Mouse (Mus musculus): ENCODE data around the gene Dock4.

The Dock4 gene

DNA sequence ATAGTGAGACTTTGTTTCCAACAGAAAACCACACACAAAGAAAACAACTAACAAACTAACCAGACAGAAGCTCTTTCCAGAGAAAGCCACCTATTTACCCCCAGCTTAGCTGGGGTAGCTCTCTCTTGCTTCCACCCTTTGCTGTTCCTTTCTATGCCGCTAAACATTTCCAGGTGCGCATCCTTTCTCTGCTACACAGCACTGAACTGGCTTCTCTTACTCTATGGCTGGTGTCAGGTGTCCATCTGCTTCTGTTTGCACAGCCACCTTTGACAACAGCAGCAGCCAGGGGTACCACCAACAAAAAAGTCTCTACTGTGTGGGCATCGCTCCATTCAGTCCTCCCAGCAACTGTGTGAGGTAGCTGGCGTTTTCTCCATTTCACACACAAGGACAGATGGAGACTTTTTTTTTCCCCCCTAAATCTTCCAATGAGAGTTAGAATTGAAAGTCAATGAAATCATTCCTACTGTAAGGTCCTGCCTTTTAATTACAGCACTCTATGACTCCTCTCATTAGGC, 122.7 kb downstream of the Dock4 start:
- in situ Hi-C loops (cut with MboI, MseI), result loop anchor here (10.0 kb wide), 1 partner anchor 824 kb away; no protein-coding TSS in a partner anchor

DNA sequence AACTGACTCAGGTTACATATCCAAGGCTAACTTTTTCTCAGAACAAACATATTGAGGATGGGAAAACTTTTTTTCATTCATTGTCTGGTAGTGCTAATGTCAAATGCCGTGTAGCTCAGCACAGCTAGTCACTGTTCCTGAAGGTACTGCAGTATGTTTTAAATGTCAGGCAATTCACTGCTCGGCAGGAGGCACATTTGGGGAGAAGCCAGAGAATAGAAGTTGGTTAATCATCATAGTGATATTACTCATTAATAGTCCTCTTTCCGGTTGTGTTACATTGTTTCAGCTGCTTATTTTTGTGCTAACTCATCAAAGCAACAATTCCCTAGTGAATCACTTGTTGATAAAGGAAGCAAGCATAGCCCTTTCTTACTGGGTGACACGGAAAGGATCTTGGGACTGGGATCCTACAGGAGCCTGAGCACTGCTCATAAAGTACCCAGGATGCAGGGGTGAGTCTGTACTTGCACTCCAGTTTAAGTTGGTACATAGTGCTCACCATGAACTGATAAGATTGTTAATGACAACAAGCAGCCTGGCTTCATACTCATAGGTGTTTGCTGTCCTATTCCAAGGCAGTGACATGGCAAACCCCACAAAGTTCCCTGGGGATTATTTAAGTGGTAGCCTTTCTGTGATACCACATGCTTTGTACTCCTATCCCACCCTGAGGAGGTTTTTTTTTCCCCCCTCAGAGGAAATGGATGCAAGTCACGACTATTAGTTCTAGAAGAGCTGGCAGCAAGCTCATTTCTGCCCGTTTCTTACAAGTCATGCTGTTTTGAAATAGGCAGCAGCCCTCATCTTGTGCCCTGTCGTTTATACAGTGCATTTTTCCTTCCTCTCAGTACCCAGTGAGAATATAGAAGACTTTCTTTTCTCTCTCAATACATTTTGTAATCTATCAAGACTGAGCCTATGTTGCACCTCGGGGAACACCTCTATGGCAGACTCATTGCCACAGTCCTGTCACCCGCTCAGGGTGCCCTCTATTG, 123.5 kb downstream of the Dock4 start:
- in situ Hi-C loops (cut with MboI, MseI), result loop anchor here (10.0 kb wide), 1 partner anchor 824 kb away; no protein-coding TSS in a partner anchor

DNA sequence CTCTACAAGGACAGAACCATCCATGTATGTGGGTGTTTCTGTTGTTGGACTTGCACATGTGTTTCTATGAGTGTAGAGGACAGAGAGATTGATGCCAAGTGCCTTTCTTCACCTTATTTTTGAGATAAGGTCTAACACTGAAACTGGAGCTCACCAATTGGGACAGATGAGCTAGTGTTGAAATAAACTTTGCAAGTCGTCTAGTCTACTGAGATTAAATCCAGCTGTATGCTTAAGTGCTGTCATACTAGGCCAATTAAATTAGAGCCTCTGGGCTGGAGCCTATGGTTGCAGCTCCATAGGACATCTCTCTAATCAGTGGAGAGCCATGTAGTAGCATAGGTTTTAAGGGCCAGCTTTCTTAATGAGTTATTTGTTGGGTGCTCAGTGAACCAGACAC, 124.5 kb downstream of the Dock4 start:
- in situ Hi-C loops (cut with MboI, MseI), result no loop called here

DNA sequence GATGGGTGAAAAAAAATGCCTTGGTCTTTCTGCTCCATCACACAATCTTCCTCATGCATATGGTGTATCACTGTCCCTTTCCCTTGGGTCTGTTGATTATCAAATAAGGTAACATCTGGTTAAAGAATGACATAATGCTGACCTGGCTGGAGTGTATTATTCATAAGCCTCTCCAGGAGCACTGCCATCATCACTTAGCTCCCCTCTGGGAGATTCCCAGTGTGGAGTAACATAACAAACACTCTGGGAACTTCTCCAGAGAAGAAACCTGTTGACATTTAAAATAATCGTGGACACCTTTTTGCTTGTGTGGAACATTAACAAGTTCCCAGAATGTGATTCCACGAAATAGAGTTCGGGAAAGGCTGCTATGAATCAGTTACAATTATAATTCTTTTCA, 128.3 kb downstream of the Dock4 start:
- in situ Hi-C loops (cut with MboI, MseI), result no loop called here

DNA sequence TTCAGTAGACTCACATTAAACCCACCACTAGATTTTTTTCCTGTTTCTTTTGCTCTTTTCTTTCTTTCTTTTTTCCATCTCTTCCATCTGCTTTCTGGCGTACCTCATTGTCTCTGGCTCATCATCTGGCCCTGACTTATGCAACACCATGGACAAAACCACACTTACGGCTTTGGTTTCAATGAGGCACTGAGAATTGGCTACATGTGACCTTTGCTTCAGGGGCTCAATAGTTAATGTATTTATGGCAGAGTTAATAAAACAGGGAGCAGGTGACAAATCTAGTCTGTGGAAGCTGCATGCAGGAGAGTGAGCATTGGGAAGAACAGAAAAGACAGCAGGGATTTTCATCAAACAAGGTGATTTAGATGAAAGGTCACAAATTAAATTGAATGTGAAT, 131.0 kb downstream of the Dock4 start:
- in situ Hi-C loops (cut with MboI, MseI), result no loop called here

DNA sequence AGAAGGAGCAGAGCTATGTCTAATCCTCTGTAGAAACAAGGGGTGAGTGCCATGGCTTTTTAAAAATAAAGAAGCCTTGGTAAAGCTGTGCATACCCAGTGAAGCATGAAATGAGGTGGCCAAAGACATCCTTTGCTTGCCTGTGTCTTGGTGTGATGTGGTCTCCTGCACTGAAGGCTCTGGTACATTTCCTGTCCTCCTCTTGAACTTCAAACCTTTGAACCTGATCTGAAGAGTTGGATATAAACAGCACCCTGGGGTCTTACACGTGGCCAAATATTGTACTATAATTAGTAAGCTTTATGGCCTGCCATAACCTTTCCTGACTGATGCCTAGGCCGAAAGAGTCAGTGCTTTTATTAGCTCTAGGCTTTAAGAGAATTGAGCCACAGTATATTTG, 134.6 kb downstream of the Dock4 start:
- in situ Hi-C loops (cut with MboI, MseI), result no loop called here

DNA sequence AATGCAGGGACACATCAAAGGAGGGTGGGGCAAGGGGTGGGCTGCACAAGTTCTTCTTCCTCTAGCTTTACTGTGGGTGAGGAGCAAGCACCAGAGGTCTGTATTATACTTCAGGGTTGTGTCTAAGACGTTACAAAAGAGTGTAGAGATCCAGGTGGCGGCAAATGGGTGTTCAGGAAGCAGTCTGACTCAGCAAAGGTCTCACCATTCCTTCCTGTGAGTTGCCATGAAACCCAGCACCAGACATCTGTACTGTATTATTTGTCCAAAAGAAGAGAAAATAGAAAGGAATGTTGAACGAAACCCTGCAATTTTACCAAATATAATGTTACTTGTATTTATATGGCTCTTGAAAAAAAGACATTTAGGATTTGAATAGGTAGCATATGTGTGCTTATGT, 135.3 kb downstream of the Dock4 start:
- in situ Hi-C loops (cut with MboI, MseI), result no loop called here

DNA sequence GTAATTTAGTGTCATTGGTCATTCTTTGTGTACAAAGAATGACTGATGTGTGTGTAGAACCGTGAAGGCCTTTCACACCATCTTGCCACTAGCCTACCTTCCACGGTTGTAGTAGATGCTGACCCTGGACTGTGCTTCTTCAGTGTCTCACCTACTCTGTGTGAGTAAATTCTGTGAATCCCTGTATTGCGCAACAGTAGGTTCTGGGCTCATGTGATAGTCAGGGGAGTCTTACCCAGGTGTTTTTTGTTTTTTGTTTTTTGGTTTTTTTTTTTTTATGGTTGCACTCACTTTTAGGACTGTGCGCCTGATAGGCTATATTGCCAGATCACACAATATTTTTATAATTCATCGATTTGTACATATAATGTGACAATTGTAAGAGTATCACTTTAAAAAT, 136.3 kb downstream of the Dock4 start:
- in situ Hi-C loops (cut with MboI, MseI), result no loop called here

DNA sequence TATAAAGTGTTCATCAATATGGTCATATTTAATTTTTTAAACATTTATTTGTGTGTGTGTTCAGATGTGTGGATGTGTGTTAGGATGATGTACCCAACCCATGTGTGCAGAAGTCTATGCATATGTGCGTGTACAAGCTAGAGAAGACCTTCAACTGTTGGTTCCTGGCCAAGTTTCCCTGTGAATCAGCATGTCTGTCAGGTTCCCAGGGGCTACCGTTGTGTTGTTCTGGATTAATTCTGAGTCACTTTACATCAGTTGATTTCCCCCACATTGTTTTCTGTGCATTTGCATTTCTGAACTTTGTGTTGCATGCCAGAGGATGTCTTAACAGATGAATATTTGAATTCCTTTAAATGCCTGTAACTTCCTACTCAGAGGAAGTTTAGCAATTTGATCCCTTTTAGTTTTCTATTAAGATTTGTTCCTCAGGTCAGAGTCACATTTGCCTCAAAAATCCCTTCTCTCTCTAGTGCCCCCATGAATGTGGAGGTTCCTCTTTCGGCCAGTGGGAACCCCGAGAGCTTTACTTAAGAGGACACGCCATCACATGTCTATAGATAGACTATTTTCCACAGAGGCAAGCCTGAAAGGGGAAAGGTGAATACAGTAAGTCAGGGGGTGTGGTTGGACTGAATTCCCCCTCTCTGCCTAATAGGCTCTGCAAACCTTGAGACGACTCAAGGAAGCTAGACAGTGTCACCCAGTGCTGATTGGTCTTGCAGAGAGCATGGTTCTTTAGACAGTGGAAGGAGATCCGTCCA, 139.0 kb downstream of the Dock4 start:
- in situ Hi-C loops (cut with MboI, MseI), result no loop called here

DNA sequence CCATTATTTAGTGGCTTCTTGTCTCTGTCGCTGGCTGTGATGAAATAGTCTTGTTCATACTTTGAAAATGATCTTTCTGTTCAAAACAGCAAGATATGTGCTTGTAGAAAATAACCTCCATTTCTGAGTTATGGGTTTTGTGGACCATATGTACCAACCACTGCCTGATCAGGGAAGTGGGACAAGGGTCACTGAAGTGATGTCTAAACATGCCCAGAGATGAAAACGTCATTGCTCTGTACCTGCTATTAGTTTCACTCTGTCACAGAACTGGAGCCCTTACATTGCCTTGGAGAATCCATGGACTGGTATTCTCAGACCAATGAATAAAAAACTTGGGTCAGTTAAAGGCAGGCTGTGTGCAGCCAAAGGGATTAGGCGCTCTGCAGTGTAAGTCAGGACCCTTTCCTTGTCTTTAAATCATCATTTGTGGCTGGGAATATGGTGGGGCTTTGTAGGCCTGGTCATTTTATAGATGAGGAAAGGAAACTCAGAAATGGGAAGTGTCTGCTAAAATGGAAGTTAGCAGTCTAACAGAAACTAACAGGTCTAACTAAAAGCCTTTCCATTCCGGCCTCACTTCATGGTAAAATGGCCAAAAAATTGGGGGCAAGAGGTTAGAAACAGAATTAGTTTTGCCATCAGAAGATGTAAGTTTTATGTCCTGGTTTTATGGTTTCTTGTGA, 139.8 kb downstream of the Dock4 start:
- in situ Hi-C loops (cut with MboI, MseI), result no loop called here

DNA sequence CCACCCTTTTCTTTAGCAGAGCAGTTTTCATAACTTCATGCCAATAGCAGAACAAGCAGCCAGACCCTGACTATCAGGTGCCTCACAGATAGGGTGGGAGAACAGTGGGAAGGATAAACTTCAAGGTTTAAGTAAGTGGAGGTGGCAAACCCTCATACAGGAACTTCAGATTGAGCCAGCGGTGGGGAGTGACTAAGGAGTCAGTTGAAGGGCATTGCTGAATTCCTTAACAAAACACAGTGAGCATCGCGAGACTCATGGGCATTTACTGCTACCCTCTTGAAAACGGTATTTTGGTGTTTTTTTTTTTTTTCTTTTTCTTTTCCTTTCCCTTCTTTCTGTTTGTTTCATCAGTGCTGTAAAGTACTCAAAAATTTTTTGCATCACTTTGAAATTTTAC, 148.4 kb downstream of the Dock4 start:
- in situ Hi-C loops (cut with MboI, MseI), result no loop called here

DNA sequence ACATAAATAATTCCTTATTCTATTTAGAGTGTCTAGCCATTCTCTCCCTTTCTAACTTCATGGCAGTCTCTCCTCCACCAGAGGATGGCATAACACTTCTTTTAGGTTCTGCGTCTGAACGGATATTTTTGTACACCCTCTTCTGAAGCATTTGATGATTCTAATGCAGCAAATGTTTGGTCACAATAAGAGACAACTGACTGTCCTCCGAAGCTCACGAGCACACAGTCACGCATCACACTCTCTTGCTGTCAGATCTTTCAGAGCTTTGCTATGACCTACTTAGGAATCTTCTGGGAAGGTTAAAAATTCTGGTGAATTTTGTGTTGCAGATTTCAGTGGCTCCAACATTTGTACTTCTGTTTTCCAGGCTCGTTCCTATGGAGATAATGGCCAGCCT, 149.7 kb downstream of the Dock4 start:
- in situ Hi-C loops (cut with MboI, MseI), result no loop called here

DNA sequence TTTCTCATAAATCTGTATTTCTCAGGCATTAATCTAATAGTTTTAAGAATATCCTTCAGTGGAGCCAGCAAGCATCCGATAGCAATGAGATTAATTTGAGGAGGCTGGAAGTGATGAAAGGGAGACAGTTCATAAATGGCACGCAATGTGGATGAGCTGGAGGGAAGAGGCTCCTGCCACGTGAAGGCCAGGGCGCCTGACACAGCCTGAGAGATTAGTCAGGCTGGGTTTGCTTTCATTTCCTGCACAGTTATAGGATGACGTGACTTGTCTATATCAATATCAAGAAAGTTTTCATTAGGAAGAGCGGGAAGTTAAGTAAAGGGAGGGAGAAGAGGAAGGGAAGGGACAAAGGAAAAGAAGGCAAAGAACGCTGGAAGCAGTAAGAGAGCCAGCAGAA, 150.3 kb downstream of the Dock4 start:
- in situ Hi-C loops (cut with MboI, MseI), result no loop called here

DNA sequence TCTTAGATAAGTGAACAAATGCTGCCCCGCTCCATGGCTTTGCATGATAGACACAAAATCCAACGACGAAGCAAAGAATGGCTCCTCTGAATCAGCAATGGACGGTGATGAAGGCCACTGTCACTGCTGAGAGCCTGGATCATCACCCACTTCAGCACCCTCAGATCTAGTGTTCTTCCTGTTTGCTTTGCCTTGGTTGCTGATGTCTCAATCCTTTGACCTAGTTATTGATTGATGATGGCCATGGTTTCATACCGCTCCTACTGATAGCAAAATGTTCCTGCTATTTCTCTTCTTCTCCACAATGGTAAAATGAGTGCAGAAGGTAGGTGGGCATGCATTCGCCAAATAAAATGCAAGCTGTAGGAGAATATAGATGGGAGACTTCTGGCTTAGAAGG, 150.7 kb downstream of the Dock4 start:
- in situ Hi-C loops (cut with MboI, MseI), result no loop called here

DNA sequence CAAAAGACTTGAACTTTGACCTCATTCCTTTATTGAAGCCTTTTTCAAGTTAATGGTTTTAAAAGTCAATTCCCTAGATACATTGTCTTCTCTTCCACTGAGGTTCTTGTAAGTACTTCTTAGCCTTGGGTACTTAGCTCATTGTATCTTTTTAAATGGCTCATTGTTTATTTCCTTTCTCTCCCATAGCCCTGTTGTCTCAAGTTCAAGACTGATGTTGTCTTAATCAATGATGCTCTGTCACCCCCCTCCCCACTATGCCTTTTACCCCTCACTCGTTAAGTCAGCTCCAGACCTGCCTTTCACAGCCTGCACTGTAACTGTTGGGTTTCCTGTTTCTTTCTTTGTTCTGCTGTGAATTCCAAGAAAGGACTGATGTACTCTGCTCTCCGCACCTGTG, 154.2 kb downstream of the Dock4 start:
- in situ Hi-C loops (cut with MboI, MseI), result no loop called here

DNA sequence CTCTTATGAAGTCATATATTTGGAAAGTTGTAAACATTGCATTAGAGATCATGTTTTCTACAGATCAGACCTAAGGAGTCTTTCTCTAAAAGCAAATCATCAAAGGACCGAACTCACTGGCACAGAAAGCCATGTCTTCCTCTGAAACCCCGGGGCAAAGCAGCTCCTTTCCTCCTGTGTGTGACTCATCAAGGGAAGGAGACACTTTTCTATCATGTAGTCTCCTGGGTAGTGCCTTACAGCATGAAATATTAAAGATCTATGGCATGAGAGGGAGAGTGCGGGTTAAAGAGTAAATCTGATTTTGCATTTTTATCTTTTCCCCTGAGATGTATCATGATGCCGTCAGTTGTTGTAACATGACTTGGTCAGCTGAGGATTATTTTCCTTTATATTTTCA, 159.8 kb downstream of the Dock4 start:
- in situ Hi-C loops (cut with MboI, MseI), result no loop called here

DNA sequence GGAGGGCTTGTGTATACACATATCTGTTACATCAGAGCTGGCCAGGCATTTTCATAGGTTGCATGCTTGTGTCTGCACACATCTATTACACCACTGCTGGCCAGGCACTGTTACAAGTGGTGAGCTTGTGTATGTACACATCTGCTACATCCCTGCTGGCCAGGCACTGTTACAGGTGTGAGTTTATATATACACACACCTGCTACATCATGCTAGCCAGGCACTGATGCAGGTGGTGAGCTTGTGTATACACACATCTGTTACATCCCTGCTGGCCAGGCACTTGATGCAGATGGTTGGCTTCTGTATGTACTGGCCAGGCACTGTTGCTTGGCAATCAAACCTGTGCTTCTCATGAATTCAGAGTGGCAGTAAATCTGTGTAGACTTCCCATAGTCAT, 177.2 kb downstream of the Dock4 start:
- in situ Hi-C loops (cut with MboI, MseI), result loop anchor here (10.0 kb wide), 1 partner anchor 1412 kb away; no protein-coding TSS in a partner anchor

DNA sequence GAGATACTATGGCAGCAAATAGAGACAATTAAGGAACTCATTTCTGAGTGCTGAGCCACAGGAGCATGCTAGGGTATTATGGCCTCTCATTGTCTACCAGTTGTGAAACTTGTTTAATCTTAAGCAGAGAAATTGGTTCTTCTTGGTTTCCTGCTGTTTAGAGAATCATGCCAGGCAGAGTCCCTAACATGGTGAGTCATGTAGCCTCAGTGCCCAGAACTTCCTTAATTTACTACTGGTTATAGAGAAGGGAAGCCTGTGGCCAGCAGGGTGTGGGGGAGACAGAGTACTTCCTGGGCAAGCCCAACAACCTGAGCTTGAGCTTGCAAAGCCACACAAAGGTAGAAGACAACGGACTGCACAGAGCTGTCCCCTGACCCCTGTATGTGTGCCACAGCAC, 180.8 kb downstream of the Dock4 start:
- in situ Hi-C loops (cut with MboI, MseI), result loop anchor here (10.0 kb wide), 1 partner anchor 1408 kb away; no protein-coding TSS in a partner anchor

DNA sequence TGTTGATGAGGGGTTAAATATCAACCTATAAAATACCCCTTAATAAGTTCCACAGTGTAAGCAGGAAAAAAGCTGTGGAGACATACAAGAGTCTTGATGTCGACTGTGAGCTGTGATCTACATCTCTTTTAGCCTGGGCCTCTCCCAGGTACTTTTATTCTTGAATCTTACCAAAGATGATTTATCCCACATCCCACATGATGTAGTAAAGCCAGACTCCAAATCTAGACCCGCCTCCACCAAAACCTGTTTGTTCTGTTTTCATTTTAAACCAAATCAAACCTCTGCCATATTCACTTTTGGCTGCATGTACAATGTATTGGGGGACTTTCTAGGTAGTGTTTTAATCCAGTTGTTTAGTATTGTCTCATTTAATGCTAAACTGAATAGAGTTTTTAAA, 187.5 kb downstream of the Dock4 start:
- in situ Hi-C loops (cut with MboI, MseI), result no loop called here

DNA sequence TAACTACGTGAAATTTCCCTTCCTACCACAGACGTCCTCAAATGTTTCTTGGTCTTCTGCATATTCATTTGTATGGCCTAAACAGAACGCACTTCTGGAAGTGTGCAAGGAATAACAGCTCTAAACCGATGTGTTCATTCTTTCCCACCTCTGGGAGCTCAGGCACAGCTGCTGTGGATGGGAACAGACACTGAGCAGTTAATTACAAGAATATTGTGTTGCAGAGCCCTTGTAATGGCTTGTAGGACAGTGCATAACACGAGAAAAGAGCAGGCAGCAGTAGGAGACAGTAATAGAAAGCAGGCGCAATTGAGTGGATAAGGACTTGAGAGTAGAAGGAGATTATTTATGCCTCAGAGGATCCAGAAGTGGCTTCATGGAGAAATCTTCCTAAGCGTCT, 188.4 kb downstream of the Dock4 start:
- in situ Hi-C loops (cut with MboI, MseI), result no loop called here

DNA sequence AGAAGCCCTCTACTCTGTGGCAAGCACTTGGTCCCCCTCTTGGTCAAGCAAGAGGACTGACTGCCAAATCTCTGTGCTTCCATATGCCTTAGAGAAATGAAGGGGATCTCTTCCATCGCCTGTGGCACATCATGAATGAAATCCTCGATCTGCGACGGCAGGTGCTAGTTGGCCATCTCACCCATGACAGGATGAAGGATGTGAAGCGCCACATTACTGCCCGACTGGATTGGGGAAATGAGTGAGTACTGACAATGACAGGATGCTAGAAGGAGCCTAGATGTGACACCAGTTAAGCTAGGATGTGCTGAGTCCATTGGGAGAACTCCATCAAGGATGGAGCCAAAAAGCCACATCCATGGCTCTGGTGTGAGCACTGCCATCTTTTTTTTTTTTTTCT, 190.2 kb downstream of the Dock4 start:
- in situ Hi-C loops (cut with MboI, MseI), result no loop called here

DNA sequence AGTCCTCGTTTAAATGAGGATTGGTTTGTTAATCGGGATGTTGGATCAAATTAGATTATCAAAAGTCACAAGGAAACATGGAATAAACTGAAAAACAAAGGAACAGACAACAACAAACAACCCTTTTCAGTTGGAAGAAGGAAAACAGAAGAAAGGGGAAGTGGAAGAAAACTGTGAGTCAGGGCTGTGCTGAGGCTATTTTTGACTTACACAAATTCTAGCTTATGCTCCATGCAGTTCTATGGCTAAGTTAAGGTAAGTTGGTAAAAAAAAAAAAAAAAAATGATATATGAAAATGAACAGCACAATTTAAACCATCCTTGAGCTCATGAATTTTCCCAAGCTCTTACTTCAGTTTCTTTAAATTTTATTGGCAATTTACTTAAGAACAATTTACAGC, 191.7 kb downstream of the Dock4 start:
- in situ Hi-C loops (cut with MboI, MseI), result no loop called here

Measured in T-helper 2 cell (primary cell).